Mouse (Mus musculus) left cerebral cortex, postnatal 4 days (tissue): Measurements from ENCODE around the gene Msmb. TPM values are rescaled to one million over a fixed set of nuclear protein-coding genes. Genes with fewer than 3 reads are reported as not detected.
"Not testable (repeated sequence)": the region's sequence is repeated elsewhere in the genome, so short reads cannot be mapped to it uniquely, and the experiment has no call there.

Experiments used
- DNase-seq: peaks from one replicate; pipeline ENCODE4 v3.0.0-alpha.2; 2022
- intact Hi-C: fragments of 180-260 bp; cut with DNase I; formaldehyde crosslinking; loops from one replicate; pipeline ENCODE4 v1.15.1; 2025
- total RNA-seq, 2 experiments: library from RNA; stranded (reverse); gene quantifications; 2 replicates each; pipeline ENCODE4 v1.2.3; 2021

Msmb gene
- not detected for total RNA-seq

DNA sequence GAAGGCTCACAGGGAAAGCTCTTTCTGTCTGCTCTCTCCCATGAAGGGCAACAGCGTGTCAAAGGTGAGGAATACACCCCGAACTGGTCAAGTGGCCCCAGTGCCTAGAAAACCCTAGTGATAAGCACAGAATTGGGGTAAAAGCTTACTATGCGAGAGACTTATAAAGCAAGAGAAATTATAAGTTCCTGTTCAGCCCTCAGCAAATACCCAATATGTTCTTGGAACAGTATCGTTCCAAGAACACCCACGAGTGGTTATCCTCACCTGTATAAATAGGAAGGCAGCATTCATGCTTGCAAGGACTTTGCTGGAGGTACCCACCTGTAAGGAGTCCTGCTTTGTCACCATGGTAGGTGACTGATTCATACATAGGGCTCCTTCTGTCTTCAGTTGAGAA, at the start of gene Msmb:
Gene Msmb (plus strand): TSS at position 301 of the 400 bp plus-strand sequence.
- intact Hi-C loops: no loop called here
- no peak for DNase-seq

DNA sequence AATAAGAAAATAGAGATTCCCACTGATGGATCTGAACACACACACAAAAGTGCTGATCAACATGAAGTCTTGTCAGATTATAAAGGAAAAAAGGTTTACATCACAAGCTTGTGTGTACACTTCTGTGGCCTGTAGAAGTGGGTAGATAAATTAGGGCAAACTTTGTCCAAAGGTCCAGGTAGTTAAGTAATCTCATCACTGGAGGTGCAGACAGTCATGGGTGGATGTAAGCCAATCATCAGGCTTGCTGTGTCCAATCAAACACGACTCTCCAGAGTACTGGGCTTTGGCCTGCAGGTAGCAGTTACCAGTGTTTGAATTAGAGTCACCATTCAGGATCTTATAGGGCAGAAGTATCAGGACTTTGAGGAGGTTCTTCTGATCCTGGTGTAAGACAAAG, 48.8 kb upstream of the Msmb start:
- intact Hi-C loops: no loop called here
- DNase-seq: no peak

DNA sequence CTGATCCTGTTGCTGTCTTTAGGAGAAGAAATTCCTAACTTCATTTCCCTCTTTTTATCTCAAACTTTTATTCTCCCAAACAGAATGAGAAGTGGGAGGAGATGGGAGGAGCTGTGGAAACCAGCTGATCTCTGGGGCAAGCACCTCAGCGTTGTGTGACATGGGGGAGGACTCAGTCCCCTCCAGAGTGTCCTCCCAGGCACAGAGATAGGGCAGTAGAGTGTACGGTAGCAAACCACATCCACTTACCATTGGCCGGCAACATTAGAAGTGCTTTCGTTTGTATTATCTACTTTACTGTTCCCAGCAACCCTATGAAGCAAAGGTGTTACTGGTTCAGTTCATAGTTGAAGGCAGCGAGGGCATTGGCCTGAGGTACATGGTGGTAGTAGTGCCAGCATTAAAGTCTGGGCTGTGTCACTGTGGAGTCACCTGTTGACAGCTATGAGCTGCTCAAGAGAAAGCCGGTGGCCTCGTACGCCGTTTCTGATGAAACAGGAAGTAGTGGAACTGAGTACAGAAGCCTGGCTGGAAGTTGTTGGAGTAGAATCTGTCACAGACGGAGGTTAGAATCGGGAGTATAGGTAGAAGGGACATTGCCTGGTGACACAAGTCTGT, 48.2 kb upstream of the Msmb start:
- intact Hi-C loops: no loop called here
- DNase-seq: no peak

DNA sequence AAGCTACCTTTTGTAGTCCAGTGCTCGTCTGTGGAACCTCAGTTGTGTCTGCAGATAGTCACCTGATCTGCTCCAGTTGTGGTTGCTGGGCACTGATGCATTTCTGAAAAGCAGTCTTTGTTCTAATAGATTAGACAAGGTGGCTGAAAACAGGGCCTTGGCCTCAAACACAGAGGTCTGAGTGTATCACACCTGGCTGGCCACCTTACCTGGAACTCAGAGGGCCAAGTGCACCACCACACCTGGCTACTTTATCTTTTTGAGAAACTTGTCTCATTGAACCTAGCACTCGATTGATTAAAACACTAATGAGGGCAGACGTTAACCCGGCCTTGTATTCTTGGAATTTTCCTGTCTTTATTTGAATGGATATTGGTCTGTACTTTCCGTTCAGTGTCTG, 46.2 kb upstream of the Msmb start:
- intact Hi-C loops: no loop called here
- DNase-seq: no peak

DNA sequence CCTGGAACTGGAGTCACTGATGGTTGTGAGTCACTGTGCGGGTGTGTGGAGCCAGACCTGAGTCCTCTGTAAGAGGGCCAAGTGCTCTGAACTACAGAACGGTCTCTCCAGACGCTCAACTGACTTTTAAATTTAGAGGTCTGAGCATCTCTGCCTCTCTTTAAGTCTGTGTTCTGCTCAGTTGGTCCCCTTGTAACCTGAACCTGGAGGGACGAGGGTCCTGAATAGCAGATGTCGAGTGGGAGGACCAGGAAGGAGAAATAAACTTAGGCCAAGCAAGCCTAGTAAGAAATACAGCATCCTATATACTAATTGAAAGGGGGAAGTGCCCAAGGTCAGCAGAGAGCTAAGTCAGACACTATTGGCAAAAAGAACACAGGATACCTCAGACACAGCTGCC, 45.1 kb upstream of the Msmb start:
- intact Hi-C loops: no loop called here
- DNase-seq: no peak

DNA sequence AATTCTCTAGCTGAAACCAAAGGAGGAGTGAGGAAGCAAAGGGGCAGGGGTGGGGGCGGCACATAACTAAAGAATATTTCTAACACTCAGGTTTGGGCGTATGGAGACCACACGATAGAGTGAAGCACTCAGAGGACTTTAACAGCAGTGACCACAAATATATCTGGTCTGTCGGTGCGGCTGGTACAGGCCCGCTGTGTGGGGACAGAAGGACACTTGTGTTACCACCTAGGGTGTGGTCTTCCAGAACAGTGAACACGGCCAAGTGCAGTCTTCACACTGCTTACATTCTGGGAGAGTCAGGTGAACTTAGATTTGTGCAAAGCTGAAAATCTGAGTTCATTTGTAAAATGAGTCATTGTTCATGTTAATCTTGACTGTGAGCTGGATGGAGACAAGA, 44.1 kb upstream of the Msmb start:
- DNase-seq: no peak
- intact Hi-C loops: no loop called here

DNA sequence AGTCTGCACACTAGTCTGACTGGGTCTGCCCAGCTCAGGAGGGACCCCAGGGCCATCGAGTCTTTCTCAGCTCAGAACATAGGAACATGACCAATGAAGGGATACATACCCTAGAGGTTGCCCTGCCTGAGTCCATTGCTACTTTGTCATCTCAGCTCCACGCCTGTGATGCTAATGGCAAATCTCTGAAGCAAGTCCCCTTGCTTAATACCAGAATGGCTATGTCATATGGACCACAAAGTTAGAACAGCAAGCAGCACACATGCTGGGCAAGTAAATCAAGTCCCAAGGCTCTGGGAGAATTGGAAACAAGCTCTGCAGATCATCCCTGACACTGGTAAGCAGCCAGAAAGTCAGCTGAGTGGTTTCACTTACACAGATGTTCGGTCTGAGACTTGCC, 42.9 kb upstream of the Msmb start:
- intact Hi-C loops: no loop called here
- DNase-seq: no peak

DNA sequence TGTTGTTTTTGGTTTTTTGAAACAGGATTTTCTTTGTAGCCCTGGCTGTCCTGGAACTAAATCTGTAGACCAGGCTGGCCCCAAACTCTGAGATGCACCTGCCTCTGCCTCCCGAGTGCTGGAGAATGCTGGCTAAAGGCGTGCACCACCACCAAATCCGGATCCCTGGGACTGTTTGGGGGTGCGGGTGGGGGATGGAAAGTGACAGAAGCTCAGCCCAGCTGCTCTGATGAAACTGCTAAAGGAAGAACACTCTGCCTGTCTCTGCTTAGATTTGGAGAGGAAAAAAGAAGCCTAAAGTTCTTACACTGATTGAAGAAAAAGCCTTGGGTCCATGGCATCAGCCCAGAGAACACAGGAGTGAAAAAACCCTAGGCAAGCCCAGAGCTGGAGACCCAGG, 38.3 kb upstream of the Msmb start:
- intact Hi-C loops: no loop called here
- no peak for DNase-seq

DNA sequence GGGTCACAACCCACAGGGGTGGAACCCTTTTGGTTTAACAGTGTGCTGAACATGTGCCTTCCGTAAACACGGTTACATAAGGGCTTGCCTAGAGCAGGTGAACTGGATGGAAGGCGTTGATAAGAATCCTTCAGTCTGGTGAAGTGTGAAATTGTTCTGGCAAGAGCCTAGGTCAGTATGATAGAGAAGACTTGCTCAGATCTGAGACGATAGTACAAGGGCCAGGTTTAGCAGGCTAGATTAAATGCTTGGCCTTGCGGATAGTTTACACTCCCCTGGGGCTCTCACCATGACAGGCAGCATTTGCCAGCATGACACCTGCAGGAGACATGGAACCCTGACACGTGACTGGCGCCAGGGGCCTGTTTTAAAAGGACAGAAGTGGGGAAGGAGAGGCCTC, 36.2 kb upstream of the Msmb start:
- intact Hi-C loops: no loop called here
- no peak for DNase-seq

DNA sequence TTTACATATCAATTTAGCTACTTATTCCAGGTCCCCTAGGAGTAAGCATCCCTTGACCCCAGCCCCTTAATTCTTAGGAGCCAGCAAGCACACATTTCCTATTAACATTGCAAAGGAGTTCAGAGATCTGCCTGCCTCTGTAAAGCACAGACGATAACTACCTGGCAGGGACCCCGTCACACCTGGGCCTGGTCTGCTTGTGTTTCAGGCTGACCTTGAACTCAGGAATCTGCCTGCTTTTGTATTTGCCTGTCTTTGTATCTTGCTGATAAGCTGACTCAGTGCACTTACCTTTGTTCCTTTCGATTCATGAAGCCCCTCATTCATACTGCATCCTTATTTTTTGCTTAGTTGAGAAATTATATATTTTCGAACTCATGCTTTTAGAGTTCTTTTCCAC, 34.9 kb upstream of the Msmb start:
- intact Hi-C loops: no loop called here
- no peak for DNase-seq

DNA sequence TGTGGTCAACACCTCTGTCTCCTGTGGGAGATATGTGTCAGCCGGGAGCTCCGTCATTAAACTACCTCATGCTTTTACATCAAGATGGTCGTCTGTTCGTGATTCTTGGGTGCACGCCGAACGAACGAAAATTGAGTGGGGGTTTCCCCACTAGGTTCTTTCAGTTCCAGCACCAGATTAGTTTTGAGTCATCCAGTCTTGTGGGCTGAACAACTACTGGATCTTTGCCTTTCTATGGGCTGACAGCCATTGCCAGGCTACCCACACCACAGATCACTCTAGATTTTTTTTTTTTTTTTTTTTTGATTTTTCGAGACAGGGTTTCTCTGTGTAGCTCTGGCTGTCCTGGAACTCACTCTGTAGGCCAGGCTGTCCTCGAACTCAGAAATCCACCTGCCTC, 29.7 kb upstream of the Msmb start:
- DNase-seq, intact Hi-C loops: not testable (repeated sequence)

DNA sequence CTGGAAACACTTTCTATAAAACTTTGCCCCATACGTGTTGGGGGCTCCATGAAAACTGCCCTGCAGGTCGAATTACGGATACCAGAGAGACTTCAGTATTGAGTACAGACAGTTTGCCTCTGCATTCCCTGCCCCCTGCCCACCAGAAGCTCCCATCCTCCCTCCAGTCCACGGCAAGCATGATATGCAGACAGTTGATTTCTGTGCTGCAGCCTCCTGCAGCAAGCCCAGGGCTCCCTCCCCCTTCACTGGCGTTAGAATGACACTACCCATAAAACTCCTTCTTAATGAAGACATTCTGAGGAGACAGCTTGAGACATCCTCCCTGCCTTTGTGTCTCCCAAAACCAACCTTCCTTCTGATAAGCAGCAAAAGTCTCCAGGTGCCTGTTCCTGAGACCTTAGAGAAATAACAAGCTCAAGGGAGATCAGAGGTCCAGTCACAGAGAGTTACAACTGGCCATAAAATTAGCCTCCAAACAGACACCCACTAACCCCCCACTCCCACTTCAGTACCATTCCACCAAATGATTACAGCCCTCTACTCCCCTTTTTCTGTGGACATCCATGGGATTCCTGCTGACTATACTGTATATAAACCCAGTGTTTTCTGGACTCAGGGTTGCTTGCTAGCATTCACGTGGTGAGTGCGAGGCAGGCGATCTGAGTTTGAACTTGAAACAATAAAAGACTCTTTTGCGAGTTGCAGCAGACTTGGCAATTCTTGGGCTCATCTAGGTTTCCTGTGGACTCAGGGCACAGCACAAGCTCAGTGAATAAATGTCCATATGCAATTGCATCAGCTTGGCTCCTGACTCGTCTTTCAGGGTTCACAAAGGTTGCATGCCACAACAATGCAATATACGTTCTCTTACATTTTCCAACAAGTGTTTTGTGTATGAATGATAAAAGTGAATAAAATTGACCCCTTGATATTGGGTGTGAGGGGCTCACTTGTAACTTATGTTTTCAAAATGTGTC, 20.6 kb upstream of the Msmb start:
- no peak for DNase-seq
- intact Hi-C loops: no loop called here

DNA sequence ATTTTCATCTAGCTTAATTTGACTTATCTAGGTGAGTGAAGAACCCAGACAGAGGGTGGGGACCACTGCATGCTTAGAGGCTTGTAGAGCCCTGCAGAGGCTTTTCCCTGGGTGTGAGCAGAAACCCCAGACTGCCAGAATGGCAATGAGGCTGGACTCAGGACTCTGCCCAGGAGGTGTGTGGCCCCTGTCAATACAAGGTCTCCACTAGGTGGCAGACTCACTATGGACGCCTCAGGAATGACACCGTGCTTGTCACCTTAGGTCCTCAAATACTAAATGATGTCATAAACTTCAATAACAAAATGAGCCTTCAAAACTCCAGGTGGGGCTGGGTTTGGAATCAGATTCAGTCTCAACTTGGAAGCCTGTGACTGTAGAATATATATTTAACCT, 19.9 kb upstream of the Msmb start:
- intact Hi-C loops: no loop called here
- DNase-seq: no peak

DNA sequence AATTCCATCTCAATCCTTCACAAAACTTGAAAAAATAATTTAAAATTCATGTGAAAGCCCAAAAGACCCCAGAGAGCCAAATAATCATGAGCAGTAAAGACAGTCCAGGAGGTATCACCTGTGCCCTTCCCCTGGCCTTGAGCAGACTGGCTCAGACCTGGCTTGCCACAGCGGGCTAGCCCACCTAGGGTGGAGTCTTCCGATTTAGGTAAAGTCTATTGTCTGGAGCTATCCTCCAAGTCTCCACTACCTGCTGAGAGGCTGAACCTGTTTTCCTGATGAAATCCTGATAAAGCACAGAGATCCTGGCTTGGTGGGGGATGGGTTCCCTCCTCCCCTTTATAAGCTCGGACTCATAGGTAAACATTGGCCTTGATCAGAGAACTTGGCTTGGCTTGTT, 17.6 kb upstream of the Msmb start:
- intact Hi-C loops: no loop called here
- no peak for DNase-seq

DNA sequence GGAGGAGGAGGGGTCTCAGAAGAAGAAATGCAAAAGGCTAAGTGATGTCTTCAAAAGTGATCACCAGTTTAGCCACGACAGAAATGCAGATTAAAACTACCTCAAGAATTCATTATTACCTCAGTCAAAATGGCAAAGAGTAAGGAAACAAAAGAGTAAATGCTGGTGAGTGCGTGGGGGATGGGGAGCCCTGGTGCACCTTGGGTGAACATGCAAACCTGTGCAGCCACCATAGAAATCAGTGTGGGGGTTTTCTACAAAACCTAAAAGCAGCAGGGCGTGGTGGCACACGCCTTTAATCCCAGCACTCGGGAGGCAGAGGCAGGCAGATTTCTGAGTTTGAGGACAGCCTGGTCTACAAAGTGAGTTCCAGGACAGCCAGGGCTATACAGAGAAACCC, 16.6 kb upstream of the Msmb start:
- intact Hi-C loops, DNase-seq: not testable (repeated sequence)

DNA sequence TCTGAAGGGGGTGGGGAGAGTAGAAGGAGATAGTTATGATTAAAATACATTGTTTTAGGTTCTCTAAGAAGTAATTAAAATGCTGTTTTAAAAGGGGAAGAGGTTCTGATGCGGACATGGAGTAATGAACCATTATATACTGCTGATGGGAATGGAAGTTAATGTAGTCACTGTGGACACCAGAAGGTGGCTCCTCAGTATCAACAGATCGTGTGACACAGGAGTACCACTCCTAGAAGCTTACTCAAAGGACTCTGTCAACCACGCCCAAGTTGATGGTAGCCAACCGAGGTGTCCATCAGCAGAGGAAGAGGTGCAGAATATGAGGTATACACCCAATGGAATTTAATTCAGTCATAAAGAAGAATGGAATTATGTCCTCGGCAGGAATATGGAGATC, 13.4 kb upstream of the Msmb start:
- DNase-seq: no peak
- intact Hi-C loops: no loop called here

DNA sequence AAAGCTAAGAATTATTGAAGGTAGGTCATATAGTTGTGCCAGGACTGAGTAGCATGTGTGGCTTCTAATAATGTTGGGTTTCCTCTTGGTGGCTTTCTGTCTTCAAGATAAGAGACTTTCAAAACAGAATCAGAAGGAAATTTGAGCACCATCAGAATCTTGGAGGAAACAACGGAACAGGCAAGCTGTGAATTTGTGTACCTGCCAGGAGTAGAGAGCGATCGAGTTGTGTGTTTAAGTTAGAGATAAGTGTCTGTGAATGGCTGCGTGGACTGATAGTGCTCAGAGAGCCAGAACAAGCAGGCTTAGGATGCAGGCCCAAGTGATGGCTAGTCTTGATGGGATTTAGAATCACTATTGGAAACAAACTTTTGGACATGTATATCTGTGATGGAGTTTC, 10.0 kb upstream of the Msmb start:
- DNase-seq: no peak
- intact Hi-C loops: no loop called here

DNA sequence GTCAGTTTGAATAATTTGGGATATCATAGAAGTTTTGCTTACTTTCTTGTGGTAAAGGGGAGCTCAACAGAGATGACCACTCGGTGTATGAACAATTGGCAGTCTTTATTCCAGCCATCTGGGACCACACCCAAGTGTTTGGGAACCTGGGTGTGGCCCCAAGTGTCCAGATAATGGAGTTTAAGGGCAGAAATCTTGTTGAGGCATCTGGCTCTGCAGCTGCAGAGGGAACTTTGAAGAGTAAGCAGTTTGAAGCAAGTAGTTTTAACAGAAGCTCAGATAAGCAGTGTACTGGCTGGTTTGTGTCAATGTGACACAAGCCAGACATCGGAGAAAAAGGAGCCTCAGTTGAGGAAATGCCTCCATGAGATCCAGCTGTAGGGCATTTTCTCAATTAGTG, 7.5 kb upstream of the Msmb start:
- DNase-seq: no peak
- intact Hi-C loops: no loop called here

DNA sequence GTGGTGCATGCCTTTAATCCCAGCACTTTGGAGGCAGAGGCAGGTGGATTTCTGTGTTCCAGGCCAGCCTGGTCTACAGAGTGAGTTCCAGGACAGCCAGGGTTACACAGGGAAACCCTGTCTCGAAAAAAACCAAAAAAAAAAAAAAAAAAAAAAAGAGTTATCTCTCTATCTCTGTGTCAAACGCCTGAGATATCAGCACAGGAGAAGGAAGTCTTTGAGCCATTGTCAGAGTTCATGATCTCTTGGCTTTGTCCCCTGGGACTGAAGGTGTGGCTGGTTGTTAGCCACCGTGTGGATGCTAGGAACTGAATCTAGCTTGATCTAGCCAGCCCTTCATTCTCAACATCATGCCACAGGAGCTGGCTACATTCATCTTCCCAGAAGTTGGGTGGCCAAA, 5.4 kb upstream of the Msmb start:
- DNase-seq, intact Hi-C loops: not testable (repeated sequence)

DNA sequence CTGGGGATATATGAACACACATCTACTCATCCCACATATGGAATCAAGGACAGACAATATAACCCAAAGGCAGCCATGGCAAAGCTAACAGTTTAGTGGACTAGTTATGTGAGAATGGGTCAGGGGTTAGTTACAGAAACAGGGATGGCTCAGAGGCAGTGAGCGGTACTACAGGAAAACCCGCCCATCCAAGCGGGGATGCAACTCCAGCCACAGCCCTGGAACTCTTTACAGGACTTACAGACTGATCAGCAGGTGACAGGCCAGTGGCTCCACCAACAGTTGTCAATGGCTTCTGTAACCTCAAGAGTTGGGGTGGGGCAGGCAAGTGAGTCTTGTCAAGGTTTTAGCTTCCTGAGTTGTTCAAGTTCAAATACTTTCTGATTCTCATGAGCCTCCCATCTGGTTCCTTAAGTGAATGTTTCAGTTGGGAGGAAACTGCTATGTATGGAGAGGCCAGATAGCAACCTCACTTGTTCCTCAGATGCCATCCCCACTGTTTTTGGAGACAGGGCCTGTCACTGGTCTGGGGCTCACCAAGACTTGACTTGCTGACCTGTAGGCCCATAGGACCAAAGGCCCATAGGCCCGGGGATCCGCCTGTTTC, 1.4 kb upstream of the Msmb start:
- intact Hi-C loops: no loop called here
- no peak for DNase-seq

DNA sequence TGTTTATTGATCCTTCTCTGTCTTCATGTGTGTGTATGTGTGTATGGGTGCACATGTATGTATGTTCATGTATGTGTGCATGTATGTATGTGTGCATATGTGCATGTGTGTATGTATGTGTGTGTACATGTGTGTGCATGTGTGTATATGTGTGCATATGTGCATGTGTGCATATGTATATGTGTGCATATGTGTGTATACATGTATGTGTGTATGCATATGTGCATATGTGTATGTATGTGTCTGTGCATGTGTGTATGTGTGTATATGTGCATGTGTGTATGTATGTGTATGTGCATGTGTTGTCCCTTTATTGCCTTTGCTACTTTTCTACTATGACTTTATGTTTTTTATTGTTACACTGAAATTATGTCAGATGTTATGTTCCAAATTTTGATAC, 2.9 kb downstream of the Msmb start:
- intact Hi-C loops: no loop called here
- no peak for DNase-seq

DNA sequence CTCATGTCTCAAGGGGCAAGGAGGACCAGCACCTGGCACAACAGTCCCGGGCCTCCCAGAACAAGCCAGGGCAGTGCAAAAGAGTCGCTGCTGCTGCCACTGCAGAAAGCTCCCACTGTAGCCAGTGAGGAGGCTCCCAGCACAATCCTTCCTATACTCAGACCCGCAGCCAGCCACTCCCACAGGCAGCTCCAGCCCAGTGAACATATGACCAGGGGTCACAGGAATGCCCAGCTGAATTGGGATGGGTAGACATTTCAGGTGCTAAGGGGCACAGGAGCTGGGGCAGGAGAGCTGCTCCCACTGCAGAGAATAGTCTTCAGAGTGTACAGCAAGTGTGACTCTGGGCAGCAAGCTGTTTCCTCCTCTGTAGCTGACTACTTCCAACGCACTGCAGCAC, 3.6 kb downstream of the Msmb start:
- intact Hi-C loops: no loop called here
- DNase-seq: no peak
